Mouse (Mus musculus) heart, embryonic 12.5 days (tissue): ENCODE measurements around the gene Cep128. TPM values are rescaled to one million over a fixed set of nuclear protein-coding genes. Genes with fewer than 3 reads are reported as not detected.

ENCODE experiments used
- ATAC-seq: fragments of 200-750 bp; cut with Nextera tagmentation; 2 replicates; pipeline ENCODE4 v1.8.0; 2017; ENCODE audit warnings: moderate TSS enrichment, moderate library complexity; ENCODE audit not compliant: insufficient number of reproducible peaks, low FRiP score
- H3K27ac ChIP-seq: fragments of 300-500 bp; sonication (generic); 2 replicates; pipeline ENCODE4 v1.5.1; 2016; ENCODE audit warnings: mild to moderate bottlenecking, moderate library complexity; ENCODE audit not compliant: poor library complexity, severe bottlenecking
- H3K27me3 ChIP-seq: fragments of 300-500 bp; sonication (generic); replicated peaks from 2 replicates; pipeline ENCODE4 v1.6.1; 2016; ENCODE audit warnings: mild to moderate bottlenecking, moderate library complexity
- H3K36me3 ChIP-seq: fragments of 300-500 bp; sonication (generic); 2 replicates; pipeline ENCODE4 v1.6.1; 2016; ENCODE audit warnings: mild to moderate bottlenecking, moderate library complexity
- H3K4me1 ChIP-seq: fragments of 300-500 bp; sonication (generic); replicated peaks from 2 replicates; pipeline ENCODE4 v1.6.1; 2016; ENCODE audit warnings: mild to moderate bottlenecking
- H3K4me2 ChIP-seq: fragments of 300-500 bp; sonication (generic); 2 replicates; pipeline ENCODE4 v1.6.1; 2016; ENCODE audit warnings: mild to moderate bottlenecking, moderate library complexity
- H3K4me3 ChIP-seq: fragments of 300-500 bp; sonication (generic); 2 replicates; pipeline ENCODE4 v1.5.1; 2016; ENCODE audit warnings: mild to moderate bottlenecking
- H3K9ac ChIP-seq: fragments of 300-500 bp; sonication (generic); 2 replicates; pipeline ENCODE4 v1.6.1; 2016; ENCODE audit warnings: mild to moderate bottlenecking, moderate library complexity
- H3K9me3 ChIP-seq: fragments of 300-500 bp; sonication (generic); replicated peaks from 2 replicates; pipeline ENCODE4 v1.6.1; 2016; ENCODE audit warnings: mild to moderate bottlenecking, moderate library complexity
- WGBS: fragments of 180-500 bp; shearing (Covaris S2); methylation state at CpG from one replicate; pipeline ENCODE4 v1.1.7; 2016; 5-methylcytosine and 5-hydroxymethylcytosine counted together
- polyA plus RNA-seq: library from polyadenylated mRNA; unstranded; fragments of >200 nt; fragmentation: Nextera tagmentation; extraction: Ambion mirVana; gene quantifications from 2 replicates; pipeline ENCODE4 v1.2.1, GENCODE M21; 2016

Cep128 gene
- polyA plus RNA-seq, 1 experiment from 2014 or later = 6.1 TPM

DNA sequence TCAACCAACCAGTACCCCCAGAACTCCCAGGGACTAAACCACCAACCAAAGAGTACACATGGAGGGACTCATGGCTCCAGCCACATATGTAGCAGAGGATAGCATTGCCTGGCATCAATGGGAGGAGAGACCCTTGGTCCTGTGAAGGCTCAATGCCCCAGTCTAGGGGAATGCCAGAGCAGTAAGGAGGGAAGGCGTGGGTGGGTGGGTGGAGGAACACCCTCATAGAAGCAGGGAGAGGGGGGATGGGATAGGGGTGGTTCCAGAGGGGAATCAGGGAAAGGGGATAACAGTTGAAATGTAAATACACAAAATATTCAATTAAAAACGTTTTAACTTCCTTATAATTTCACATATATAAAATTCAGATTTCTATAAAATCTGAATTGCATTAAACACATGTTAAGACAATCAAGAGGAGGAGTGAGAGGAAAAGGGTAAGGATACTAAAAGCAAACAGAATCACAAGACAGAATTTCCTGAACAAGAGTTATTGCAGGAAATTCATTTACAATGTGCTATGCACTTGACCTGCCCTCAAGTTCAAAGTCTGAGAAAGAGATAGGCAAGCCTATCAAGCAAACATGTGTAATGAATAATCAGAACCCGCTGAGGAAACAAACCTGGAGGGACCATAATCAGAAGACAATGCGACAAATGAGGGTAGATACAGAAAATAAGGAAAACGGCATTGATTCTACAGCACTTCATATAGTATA is 207.2 kb downstream of the Cep128 start:
- H3K4me2 ChIP-seq = no peak overlapping the region
- no peaks in the 10 kb centered on the region for H3K36me3 ChIP-seq
- no peak overlapping the region for H3K9ac ChIP-seq
- ATAC-seq = no peak
- no peaks in the 10 kb centered on the region for H3K4me1 ChIP-seq
- H3K4me3 ChIP-seq = no peak overlapping the region
- WGBS = 63% methylated on average over 5 of the region's 5 CpGs
- no peaks in the 10 kb centered on the region for H3K27me3 ChIP-seq
- no peak overlapping the region for H3K27ac ChIP-seq
- H3K9me3 ChIP-seq = no peaks in the 10 kb centered on the region

DNA sequence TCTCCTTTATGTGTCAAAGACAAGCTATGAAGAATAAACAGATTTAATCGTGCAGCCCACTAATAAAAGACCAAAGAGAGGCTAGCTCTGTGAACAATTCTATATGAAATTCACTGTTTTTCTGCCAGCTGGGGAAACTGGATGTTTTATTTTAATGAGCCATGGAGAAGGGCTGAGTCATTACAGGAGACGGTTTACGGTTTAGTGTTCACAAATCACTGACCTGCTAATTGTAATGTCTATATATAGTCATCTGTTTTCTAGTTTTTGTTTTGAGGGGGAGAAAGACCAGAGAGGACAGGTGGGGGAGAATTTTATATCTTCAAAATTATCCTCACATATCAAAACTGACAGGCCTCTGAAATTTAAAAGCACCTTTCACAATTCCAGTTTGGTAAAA is 212.6 kb downstream of the Cep128 start:
- H3K4me2 ChIP-seq = no peak overlapping the region
- WGBS = 85% methylated on average over 3 of the region's 3 CpGs
- H3K4me1 ChIP-seq = 0 out of 2 replicates have a peak, but pooled peaks cover 2% of the 10 kb centered on the region
- no peak for ATAC-seq
- no peaks in the 10 kb centered on the region for H3K27me3 ChIP-seq
- H3K4me3 ChIP-seq = no peak overlapping the region
- H3K36me3 ChIP-seq = no peaks in the 10 kb centered on the region
- H3K9me3 ChIP-seq = no peaks in the 10 kb centered on the region
- H3K9ac ChIP-seq = no peak overlapping the region
- H3K27ac ChIP-seq = no peak overlapping the region

DNA sequence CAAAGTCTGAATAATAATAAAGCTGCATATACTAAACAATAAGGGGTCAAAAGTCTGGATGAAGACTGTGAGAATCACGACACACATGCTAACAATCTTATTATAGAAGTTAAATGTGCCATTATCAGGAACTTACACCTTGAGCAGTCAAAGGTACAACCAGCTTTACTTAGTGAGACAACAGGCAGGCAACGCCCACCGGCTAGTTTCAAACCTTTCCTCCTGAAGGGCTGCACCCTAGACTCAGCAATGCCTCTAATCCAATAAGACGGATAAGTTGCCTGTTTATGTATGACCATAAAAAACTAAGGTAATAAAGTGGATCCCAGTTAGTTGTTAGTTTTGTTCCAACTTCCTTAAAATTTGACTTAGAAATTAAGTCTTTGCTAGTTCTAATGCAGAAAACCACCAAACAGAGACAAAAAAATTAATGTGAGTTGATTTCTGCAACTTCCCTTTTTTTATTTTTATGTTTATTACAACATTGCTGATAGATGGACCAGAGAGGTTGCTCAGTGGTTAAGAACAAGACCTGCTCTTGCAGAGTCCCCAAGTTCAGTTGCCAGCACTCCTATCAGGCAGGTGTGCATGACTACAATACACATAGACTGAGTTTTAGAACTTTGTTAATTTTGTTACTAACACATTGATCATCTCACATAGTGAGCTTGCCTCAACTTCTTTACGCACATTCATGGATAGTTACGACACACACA is 223.0 kb downstream of the Cep128 start:
- WGBS = 86% methylated on average over 6 of the region's 6 CpGs
- Histone ChIP-seq H3K27me3 (no peaks in the 10 kb centered on the region), H3K9ac (no peak overlapping the region), H3K9me3 (peaks cover 3% of the 10 kb centered on the region; the same call in 1 of the 2 replicates), H3K4me3 (no peak overlapping the region), H3K4me1 (no peaks in the 10 kb centered on the region), H3K36me3 (no peaks in the 10 kb centered on the region), H3K27ac (no peak overlapping the region), H3K4me2 (no peak overlapping the region)
- no peak for ATAC-seq

DNA sequence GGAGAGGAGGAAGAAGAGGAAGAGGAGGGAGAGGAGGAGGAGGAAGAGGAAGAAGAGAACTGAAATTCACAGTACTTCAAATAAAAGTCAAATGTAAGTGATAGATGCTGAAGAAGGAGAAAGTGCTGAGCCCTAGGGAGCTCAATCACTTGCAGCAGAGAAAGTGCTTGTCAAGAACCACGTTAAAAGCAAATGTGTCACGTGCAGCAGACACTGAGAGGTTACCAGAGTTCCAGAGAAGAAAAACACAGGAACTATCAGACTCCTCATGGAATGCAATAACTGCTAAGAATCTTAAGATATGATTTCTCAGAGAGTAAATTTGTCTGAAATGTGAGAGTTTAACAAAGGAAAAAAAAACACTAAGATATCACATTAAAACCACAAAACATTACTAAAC is 225.7 kb downstream of the Cep128 start:
- Histone ChIP-seq H3K27me3 (no peaks in the 10 kb centered on the region), H3K4me1 (no peaks in the 10 kb centered on the region), H3K4me3 (no peak overlapping the region), H3K9me3 (peaks cover 3% of the 10 kb centered on the region; the same call in 1 of the 2 replicates), H3K4me2 (no peak overlapping the region), H3K27ac (no peak overlapping the region), H3K9ac (no peak overlapping the region), H3K36me3 (no peaks in the 10 kb centered on the region)
- no peak for ATAC-seq
- 37% methylated on average over 2 of the region's 2 CpGs for WGBS

DNA sequence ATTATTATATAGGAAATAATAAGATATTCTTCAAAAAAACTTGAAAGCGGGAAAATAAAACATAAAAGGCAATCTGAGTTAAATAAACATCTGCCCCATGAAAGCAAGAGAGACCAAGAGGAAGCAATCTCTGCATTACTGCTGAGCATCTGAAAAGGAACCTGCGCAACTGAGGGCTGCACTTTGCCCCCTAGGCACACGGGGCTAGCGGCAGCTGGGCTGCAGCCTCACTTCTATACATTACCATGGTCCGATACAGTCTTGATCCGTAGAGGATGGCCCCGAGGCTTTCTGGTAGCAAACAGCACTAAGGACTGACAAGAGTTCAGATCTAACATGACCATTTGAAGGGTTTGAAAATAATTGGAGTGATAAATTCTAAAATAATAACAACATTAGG is 230.2 kb downstream of the Cep128 start:
- Histone ChIP-seq H3K27ac (no peak overlapping the region), H3K4me1 (no peaks in the 10 kb centered on the region), H3K27me3 (no peaks in the 10 kb centered on the region), H3K4me3 (no peak overlapping the region), H3K36me3 (no peaks in the 10 kb centered on the region), H3K9me3 (no peaks in the 10 kb centered on the region), H3K4me2 (no peak overlapping the region), H3K9ac (no peak overlapping the region)
- no peak for ATAC-seq
- 88% methylated on average over 7 of the region's 7 CpGs for WGBS

DNA sequence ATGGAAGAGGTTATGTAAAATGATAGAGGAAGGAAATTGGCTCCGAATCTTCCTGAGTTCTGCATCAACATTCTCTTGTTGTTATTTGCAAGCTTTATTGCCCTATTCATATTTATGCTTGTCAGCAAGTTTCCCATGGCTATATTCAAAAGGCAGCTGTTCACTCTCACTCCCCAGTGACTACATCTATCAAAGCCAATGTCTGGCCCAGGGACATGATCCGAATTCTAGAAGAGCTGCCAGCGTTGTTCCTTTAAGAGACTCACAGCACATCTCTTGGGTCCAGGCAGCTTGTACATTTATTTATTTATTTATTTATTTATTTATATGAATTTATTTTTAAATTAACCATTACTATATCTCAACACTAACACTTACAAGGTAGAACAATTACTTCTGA is 235.1 kb downstream of the Cep128 start:
- 83% methylated on average over 3 of the region's 3 CpGs for WGBS
- Histone ChIP-seq H3K4me3 (no peak overlapping the region), H3K9ac (no peak overlapping the region), H3K4me1 (no peaks in the 10 kb centered on the region), H3K27me3 (no peaks in the 10 kb centered on the region), H3K36me3 (no peaks in the 10 kb centered on the region), H3K27ac (no peak overlapping the region), H3K4me2 (no peak overlapping the region), H3K9me3 (no peaks in the 10 kb centered on the region)
- ATAC-seq = no peak

DNA sequence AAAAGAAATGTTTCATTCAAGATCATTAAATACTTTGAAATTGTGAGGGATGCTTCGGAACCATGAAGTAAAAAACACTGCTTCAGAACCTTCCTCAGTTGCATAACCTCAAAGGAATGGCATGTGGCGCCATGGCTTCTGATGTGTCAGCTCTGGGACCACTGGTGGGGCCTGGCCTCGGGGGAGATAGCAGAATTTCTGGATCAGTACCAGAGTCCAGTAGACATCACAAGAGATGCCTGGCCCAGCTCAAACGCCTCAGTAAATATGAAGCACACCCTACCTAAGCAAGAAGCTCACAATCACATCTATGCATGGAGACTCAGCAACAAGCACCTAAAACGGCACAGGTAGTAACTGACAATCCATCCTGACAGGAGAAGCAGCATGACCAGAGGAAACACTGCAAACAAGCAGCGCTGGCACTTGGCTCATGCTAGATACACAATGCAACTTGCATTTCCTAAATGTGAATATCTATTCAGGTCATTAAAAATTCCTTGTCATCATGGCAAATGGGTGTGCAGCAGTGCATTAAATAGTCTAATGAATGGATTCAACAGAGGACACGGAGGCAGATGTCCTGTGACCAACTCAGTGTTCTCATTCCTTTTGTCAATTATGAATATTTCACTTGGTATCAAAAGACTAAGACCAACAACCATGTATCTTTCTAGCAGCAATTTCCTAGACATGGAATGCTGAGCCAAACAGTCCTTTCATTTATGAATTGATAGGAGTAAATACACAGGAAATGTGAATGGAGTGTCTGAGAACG is 249.3 kb downstream of the Cep128 start:
- Histone ChIP-seq H3K27me3 (no peaks in the 10 kb centered on the region), H3K36me3 (no peaks in the 10 kb centered on the region), H3K27ac (no peak overlapping the region), H3K9me3 (no peaks in the 10 kb centered on the region), H3K4me2 (no peak overlapping the region), H3K4me1 (0 out of 2 replicates have a peak, but pooled peaks cover 2% of the 10 kb centered on the region), H3K4me3 (no peak overlapping the region), H3K9ac (no peak overlapping the region)
- 80% methylated on average over 8 of the region's 8 CpGs for WGBS
- no peak for ATAC-seq

DNA sequence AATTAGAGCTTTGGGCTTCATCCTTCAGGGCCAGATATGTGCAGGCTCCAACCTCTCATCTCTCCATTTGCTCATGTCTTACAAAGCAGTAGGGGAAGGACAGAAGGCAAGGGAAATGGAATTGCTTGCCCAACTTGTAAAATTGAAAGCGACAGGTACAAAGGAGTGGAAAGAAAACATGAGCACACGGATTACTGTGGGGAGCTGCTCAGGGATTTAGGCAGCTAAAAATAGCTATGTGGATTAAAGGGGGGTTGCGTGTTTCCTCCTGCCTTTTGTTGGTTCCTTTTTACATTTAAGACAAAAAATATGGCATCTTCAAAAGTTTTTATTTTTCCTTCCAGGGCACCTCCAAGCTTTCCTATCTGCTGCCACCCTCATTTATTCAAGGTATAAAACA is 269.2 kb downstream of the Cep128 start:
- Histone ChIP-seq H3K27me3 (no peaks in the 10 kb centered on the region), H3K9ac (no peak overlapping the region), H3K4me3 (no peak overlapping the region), H3K9me3 (no peaks in the 10 kb centered on the region), H3K27ac (peak overlapping the region; percentile 21), H3K4me1 (peaks cover 11% of the 10 kb centered on the region), H3K36me3 (no peaks in the 10 kb centered on the region), H3K4me2 (no peak overlapping the region)
- no peak for ATAC-seq
- WGBS = 35% methylated on average over 3 of the region's 3 CpGs

DNA sequence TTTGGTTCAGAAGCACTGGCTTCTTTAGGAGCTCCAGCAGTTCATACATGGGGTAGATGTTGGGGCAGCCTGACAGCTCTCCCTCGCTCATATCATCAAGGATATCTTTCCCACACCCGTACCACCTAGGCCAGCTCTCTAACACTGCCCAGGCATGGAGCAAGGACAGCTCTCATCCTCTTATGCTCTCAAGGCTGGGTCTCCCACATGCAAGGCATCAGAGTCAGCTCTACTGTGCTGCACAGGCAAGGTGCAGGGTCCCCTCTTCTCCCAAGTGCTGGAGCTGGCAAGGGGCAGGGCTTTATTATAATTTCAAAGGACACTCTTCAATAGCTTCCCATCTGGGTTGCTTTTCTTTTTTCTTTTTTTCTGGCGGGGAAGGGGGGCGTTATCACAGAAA is 280.9 kb downstream of the Cep128 start:
- no peaks in the 10 kb centered on the region for H3K9me3 ChIP-seq
- ATAC-seq = no peak
- 78% methylated on average over 4 of the region's 4 CpGs for WGBS
- no peak overlapping the region for H3K27ac ChIP-seq
- no peak overlapping the region for H3K4me2 ChIP-seq
- H3K36me3 ChIP-seq = no peaks in the 10 kb centered on the region
- H3K4me1 ChIP-seq = no peaks in the 10 kb centered on the region
- H3K9ac ChIP-seq = no peak overlapping the region
- H3K27me3 ChIP-seq = no peaks in the 10 kb centered on the region
- no peak overlapping the region for H3K4me3 ChIP-seq

DNA sequence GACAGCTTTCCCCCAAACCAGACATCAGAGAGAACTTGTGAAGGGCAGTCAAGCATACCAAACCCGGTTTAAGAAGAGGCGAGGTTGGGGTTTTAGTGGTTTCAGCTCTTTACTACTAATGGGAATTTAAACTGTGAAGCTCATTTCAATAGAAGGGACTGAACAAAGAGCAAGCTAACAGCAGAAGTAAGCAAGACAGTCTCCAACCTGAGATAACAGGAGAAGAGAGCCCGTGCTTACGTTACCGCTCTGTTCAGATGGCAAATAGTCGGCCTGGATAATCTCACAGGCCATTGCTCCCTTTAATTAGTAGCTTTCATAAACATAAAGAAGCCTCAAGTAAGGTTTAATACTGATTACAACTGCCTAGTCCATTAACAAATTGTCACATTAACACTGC is 286.3 kb downstream of the Cep128 start:
- Histone ChIP-seq H3K36me3 (no peaks in the 10 kb centered on the region), H3K9ac (no peak overlapping the region), H3K4me3 (no peak overlapping the region), H3K4me2 (no peak overlapping the region), H3K27ac (no peak overlapping the region), H3K4me1 (no peaks in the 10 kb centered on the region), H3K27me3 (no peaks in the 10 kb centered on the region), H3K9me3 (no peaks in the 10 kb centered on the region)
- 80% methylated on average over 6 of the region's 6 CpGs for WGBS
- ATAC-seq = no peak

DNA sequence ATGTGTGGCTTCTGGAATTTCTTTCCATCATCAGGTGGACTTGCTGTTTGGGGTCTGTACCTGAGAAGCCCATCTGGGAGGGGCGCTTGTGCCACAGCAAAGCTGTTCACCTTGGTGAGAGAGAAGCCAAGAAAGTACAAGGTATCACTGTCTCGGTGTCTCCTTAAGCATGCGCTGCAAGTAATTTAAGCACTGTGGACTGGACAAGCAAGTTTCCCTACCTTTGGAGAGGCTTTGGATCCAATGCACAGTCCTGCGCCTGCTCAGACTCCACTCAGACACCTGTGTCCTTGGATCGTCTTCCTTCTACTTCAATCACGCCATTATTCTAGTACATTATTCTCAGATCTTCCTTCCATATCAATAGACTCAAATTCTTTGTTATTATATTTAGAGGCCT is 288.0 kb downstream of the Cep128 start:
- WGBS = 90% methylated on average over 6 of the region's 6 CpGs
- H3K4me2 ChIP-seq = no peak overlapping the region
- no peaks in the 10 kb centered on the region for H3K9me3 ChIP-seq
- H3K9ac ChIP-seq = no peak overlapping the region
- no peaks in the 10 kb centered on the region for H3K36me3 ChIP-seq
- H3K27me3 ChIP-seq = no peaks in the 10 kb centered on the region
- ATAC-seq = no peak
- H3K4me1 ChIP-seq = no peaks in the 10 kb centered on the region
- no peak overlapping the region for H3K27ac ChIP-seq
- no peak overlapping the region for H3K4me3 ChIP-seq
